Mouse (Mus musculus) myocyte (in vitro differentiated cells): ENCODE measurements around the gene Unc5c. TPM values are rescaled to one million over a fixed set of nuclear protein-coding genes. Genes with fewer than 3 reads are reported as not detected.

Source experiments
- H3K27me3 ChIP-seq: one replicate; pipeline ENCODE4 v1.6.1; 2011; ENCODE audit not compliant: control insufficient read depth, insufficient read depth, insufficient read length
- H3K36me3 ChIP-seq: one replicate; pipeline ENCODE4 v1.6.1; 2011; ENCODE audit not compliant: control insufficient read depth, insufficient read depth
- H3K4me2 ChIP-seq: one replicate; pipeline ENCODE4 v1.6.1; 2011; ENCODE audit warnings: low read depth, control low read depth
- H3K4me3 ChIP-seq: one replicate; pipeline ENCODE4 v1.5.1; 2011; ENCODE audit warnings: mild to moderate bottlenecking, control low read depth, moderate library complexity
- H3K79me2 ChIP-seq: one replicate; pipeline ENCODE4 v1.6.1; 2011; ENCODE audit not compliant: control insufficient read depth, insufficient read depth
- H3ac ChIP-seq: one replicate; pipeline ENCODE4 v1.6.1; 2011; ENCODE audit not compliant: control insufficient read depth, insufficient read length
- CEBPB ChIP-seq: IDR thresholded peaks from 2 replicates; pipeline ENCODE4 v1.6.1; 2011; ENCODE audit warnings: mild to moderate bottlenecking, moderate library complexity; ENCODE audit not compliant: poor library complexity, insufficient read depth, severe bottlenecking
- E2F4 ChIP-seq: IDR thresholded peaks from one replicate; pipeline ENCODE4 v1.6.1; 2011; ENCODE audit warnings: mild to moderate bottlenecking, control low read depth, moderate library complexity; ENCODE audit not compliant: insufficient read depth
- MAX ChIP-seq: IDR thresholded peaks from one replicate; pipeline ENCODE4 v1.6.1; 2011; ENCODE audit warnings: low read depth, mild to moderate bottlenecking, control low read depth
- MYOD1 ChIP-seq, 3 experiments: IDR thresholded peaks; one replicate each; pipeline ENCODE4 v1.6.1; 2011; ENCODE audit warnings: control low read depth in 2 of 3, low read depth in 2 of 3, mild to moderate bottlenecking in 2 of 3, moderate library complexity in 1 of 3; ENCODE audit not compliant: insufficient read length in 2 of 3, control insufficient read depth in 1 of 3
- MYOG ChIP-seq, 3 experiments: IDR thresholded peaks; one replicate each; pipeline ENCODE4 v1.6.1; 2011; ENCODE audit warnings: control low read depth in 2 of 3, low read depth in 2 of 3, mild to moderate bottlenecking in 2 of 3; ENCODE audit not compliant: insufficient read length in 2 of 3, control insufficient read depth in 1 of 3, insufficient read depth in 1 of 3
- POLR2A ChIP-seq: IDR thresholded peaks from one replicate; pipeline ENCODE4 v1.6.1; 2011; ENCODE audit warnings: low read depth, mild to moderate bottlenecking, control low read depth, moderate library complexity; ENCODE audit not compliant: insufficient read length
- POLR2AphosphoS2 ChIP-seq: IDR thresholded peaks from one replicate; pipeline ENCODE4 v1.6.1; 2011; ENCODE audit warnings: low read depth, control low read depth; ENCODE audit not compliant: insufficient read length
- REST ChIP-seq: IDR thresholded peaks from one replicate; pipeline ENCODE4 v1.6.1; 2011; ENCODE audit warnings: mild to moderate bottlenecking, control low read depth, moderate library complexity; ENCODE audit not compliant: insufficient read depth, insufficient read length
- SRF ChIP-seq: IDR thresholded peaks from one replicate; pipeline ENCODE4 v1.6.1; 2011; ENCODE audit warnings: low read depth; ENCODE audit not compliant: control insufficient read depth, insufficient read length
- TCF12 ChIP-seq: IDR thresholded peaks from one replicate; pipeline ENCODE4 v1.6.1; 2011; ENCODE audit warnings: mild to moderate bottlenecking, control low read depth; ENCODE audit not compliant: poor library complexity, insufficient read depth, severe bottlenecking
- TCF3 ChIP-seq: IDR thresholded peaks from one replicate; pipeline ENCODE4 v1.6.1; 2011; ENCODE audit warnings: low read depth, control low read depth; ENCODE audit not compliant: insufficient read length
- USF1 ChIP-seq: IDR thresholded peaks from one replicate; pipeline ENCODE4 v1.6.1; 2011; ENCODE audit warnings: low read depth, mild to moderate bottlenecking, control low read depth, moderate library complexity
- polyA plus RNA-seq: library from polyadenylated mRNA; unstranded; fragments of >200 nt; fragmentation: generic; extraction: Trizol; gene quantifications from one replicate; pipeline ENCODE4 v1.2.1, GENCODE M21; 2012; ENCODE audit warnings: missing spikeins

Gene Unc5c
- polyA plus RNA-seq, 1 experiment, result 1.00 TPM

- Histone ChIP-seq H3K4me3 (no peak overlapping the region), H3K79me2 (no peaks in the 10 kb centered on the region), H3K27me3 (no peaks in the 10 kb centered on the region), H3K36me3 (no peaks in the 10 kb centered on the region), H3K4me2 (no peak overlapping the region), H3ac (no peak overlapping the region)
- TF ChIP-seq E2F4 (no peak), MAX (no peak), TCF3 (no peak), MYOG (IDR thresholded peaks at IDR 0.05; ENCODE audit: control insufficient read depth in 1 of 3, insufficient read depth in 1 of 3, insufficient read length in 2 of 3, low read depth in 2 of 3) (no peak), SRF (no peak), REST (no peak), MYOD1 (IDR thresholded peaks at IDR 0.05; ENCODE audit: control insufficient read depth in 1 of 3, insufficient read length in 2 of 3, low read depth in 2 of 3) (no peak), POLR2A (no peak), CEBPB (no peak), POLR2AphosphoS2 (no peak), TCF12 (no peak), USF1 (no peak)
Measured at GRCm38 (mm10) chr3:141646588-141646987, 181.6 kb downstream of the Unc5c start.

- no peaks in the 10 kb centered on the region for H3K79me2 ChIP-seq
Measured at GRCm38 (mm10) chr3:141650658-141651057, 185.6 kb downstream of the Unc5c start.

DNA sequence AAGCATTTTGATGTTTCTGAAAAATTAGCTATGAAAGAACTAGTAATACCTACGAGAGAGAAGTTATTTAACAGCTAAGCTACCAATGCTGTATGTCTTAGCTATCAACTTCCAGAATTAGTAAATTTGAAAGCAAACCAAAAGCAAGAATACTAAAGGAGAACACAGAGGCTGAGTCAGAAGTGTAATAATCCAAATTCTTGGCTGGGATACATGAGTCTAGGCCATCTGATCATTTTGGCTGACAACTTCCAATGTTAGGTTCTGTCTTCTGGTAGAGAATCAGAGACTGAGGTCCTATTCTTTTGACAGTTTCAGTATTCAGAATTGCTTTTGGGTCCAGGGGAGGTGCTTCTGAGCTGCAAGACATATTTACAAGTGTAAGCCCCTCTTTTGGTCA, 188.9 kb downstream of the Unc5c start:
- Histone ChIP-seq H3ac (no peak overlapping the region), H3K4me3 (no peak overlapping the region), H3K4me2 (no peak overlapping the region), H3K79me2 (no peaks in the 10 kb centered on the region), H3K36me3 (no peaks in the 10 kb centered on the region), H3K27me3 (no peaks in the 10 kb centered on the region)
- TF ChIP-seq MYOD1 (IDR thresholded peaks at IDR 0.05; ENCODE audit: control insufficient read depth in 1 of 3, insufficient read length in 2 of 3, low read depth in 2 of 3) (no peak), REST (no peak), SRF (no peak), USF1 (no peak), TCF12 (no peak), POLR2A (no peak), MAX (no peak), TCF3 (no peak), POLR2AphosphoS2 (no peak), E2F4 (no peak), CEBPB (no peak), MYOG (IDR thresholded peaks at IDR 0.05; ENCODE audit: control insufficient read depth in 1 of 3, insufficient read depth in 1 of 3, insufficient read length in 2 of 3, low read depth in 2 of 3) (no peak)

More at GRCm38 (mm10) chr3:141650658-141651057, 185.6 kb downstream of the Unc5c start:
- no peak overlapping the region for H3K4me2 ChIP-seq
- H3K27me3 ChIP-seq, result no peaks in the 10 kb centered on the region
- H3ac ChIP-seq, result no peak overlapping the region
- no peaks in the 10 kb centered on the region for H3K36me3 ChIP-seq
- H3K4me3 ChIP-seq, result no peak overlapping the region
- no peak for TF ChIP-seq TCF3
- no peak for TF ChIP-seq MYOG (IDR thresholded peaks at IDR 0.05; ENCODE audit: control insufficient read depth in 1 of 3, insufficient read depth in 1 of 3, insufficient read length in 2 of 3, low read depth in 2 of 3)
- TF ChIP-seq CEBPB, result no peak
- no peak for TF ChIP-seq USF1

- no peak overlapping the region for H3ac ChIP-seq
- H3K4me2 ChIP-seq, result no peak overlapping the region
- TF ChIP-seq TCF3, result no peak
- no peak for TF ChIP-seq MYOG (IDR thresholded peaks at IDR 0.05; ENCODE audit: control insufficient read depth in 1 of 3, insufficient read depth in 1 of 3, insufficient read length in 2 of 3, low read depth in 2 of 3)
- no peak for TF ChIP-seq REST
- no peak for TF ChIP-seq TCF12
- no peak for TF ChIP-seq MAX
- H3K27me3 ChIP-seq, result no peaks in the 10 kb centered on the region
- no peaks in the 10 kb centered on the region for H3K79me2 ChIP-seq
- no peak overlapping the region for H3K4me3 ChIP-seq
- no peaks in the 10 kb centered on the region for H3K36me3 ChIP-seq
Measured at GRCm38 (mm10) chr3:141659041-141659789, 194.2 kb downstream of the Unc5c start.
